In the genomic region with DNA sequence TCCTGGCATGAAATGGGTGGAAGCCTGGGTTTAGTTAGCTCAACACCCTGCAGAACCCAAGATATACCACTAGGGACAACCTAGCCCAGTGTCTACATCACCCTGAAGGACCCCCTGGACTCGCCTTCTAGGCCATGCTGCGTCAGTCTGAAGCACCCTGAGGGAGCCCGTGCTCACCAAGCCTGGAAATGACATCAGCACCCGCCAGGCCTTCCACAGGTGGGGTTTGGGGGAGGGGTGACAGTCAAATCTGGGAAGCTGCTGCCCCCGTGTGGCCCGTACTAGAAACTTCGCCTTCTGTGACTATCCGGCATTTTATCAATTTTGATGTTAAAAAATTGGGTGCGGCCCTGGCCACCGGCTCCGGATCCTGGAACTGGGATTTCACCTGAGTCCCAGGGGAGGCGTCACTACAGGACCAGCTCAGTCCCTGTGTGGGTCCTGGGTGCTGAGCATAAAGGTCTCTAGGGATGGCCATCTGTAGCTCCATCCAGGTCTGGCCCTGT, we compare ENCODE assay signal across 9 mouse cellular contexts. TPM values are rescaled to one million over a fixed set of nuclear protein-coding genes. Genes with fewer than 3 reads are reported as not detected.
A peak's percentile ranks its signal among the peaks of the same experiment; 100 is the strongest.
DNase-seq lines count a peak whose midpoint lies in the region; ATAC-seq and TF ChIP-seq lines count a peak whose summit lies in the region.
"Had no signal": no experiment of that assay in that cellular context is flagged by ENCODE, and none has a peak within 500 bp of the region (broad histone marks: within the 10 kb centered on the region; RNA-seq: fewer than 3 reads in every experiment).

No protein-coding gene starts in this region.

- peak; percentile 74 for DNase-seq in c-Kit-positive CD71-negative TER-119-negative erythroid progenitor cells, embryonic 14.5 days (ENCODE audit: low read depth)
- DNase-seq in heart, postnatal 0 days (ENCODE audit: low spot score) = peak; percentile 96
- DNase-seq in kidney, postnatal 36 days = peak; percentile 95 to 97
- peak; percentile 74 for DNase-seq in telencephalon, adult 2 months (ENCODE audit: low read depth, low spot score)

- peak overlapping the region; percentile 30; the same call in 1 of the 2 replicates for H3K9ac ChIP-seq in ES-Bruce4 (ENCODE audit: low read depth, poor library complexity, severe bottlenecking)
- H3K9ac ChIP-seq in forebrain, embryonic 13.5 days = no peak overlapping the region
- H3K9ac ChIP-seq in heart, postnatal 0 days (replicated peaks; ENCODE audit: low read depth, low read length) = no peak overlapping the region
- H3K9ac ChIP-seq in liver, embryonic 15.5 days = no peak overlapping the region
- H3K9ac ChIP-seq in neural tube, embryonic 12.5 days = no peak overlapping the region

- ATAC-seq in forebrain, embryonic 13.5 days = peak; percentile 83
- ATAC-seq in heart, postnatal 0 days (ENCODE audit: insufficient read depth, low read depth) = peak; percentile 98
- ATAC-seq in liver, embryonic 15.5 days (ENCODE audit: insufficient read depth) = peak; percentile 56
- peak; percentile 70 for ATAC-seq in neural tube, embryonic 12.5 days (ENCODE audit: low FRiP score, low read depth)

- no peaks in the 10 kb centered on the region for H3K9me3 ChIP-seq in ES-Bruce4 (replicated peaks; ENCODE audit: control insufficient read depth, insufficient read depth, low read length, poor library complexity, severe bottlenecking)
- H3K9me3 ChIP-seq in forebrain, embryonic 13.5 days (replicated peaks) = peaks cover 6% of the 10 kb centered on the region; the same call in 1 of the 2 replicates
- no peaks in the 10 kb centered on the region for H3K9me3 ChIP-seq in heart, postnatal 0 days (replicated peaks; ENCODE audit: control insufficient read depth, low read length)
- no peaks in the 10 kb centered on the region for H3K9me3 ChIP-seq in liver, embryonic 15.5 days (replicated peaks)
- no peaks in the 10 kb centered on the region for H3K9me3 ChIP-seq in neural tube, embryonic 12.5 days

- no peaks in the 10 kb centered on the region for H3K4me1 ChIP-seq in ES-Bruce4 (ENCODE audit: control insufficient read depth, insufficient read depth, low read length)
- no peaks in the 10 kb centered on the region for H3K4me1 ChIP-seq in forebrain, embryonic 13.5 days
- no peaks in the 10 kb centered on the region for H3K4me1 ChIP-seq in heart, postnatal 0 days (ENCODE audit: control insufficient read depth, insufficient read depth)
- peaks cover 38% of the 10 kb centered on the region for H3K4me1 ChIP-seq in liver, embryonic 15.5 days (replicated peaks)
- no peaks in the 10 kb centered on the region for H3K4me1 ChIP-seq in neural tube, embryonic 12.5 days

- H3K27me3 ChIP-seq in ES-Bruce4 (ENCODE audit: control insufficient read depth, insufficient read depth, low read length, poor library complexity, severe bottlenecking) = no peaks in the 10 kb centered on the region
- H3K27me3 ChIP-seq in forebrain, embryonic 13.5 days = no peaks in the 10 kb centered on the region
- H3K27me3 ChIP-seq in heart, postnatal 0 days (ENCODE audit: control insufficient read depth, insufficient read depth, low read length) = no peaks in the 10 kb centered on the region
- H3K27me3 ChIP-seq in liver, embryonic 15.5 days = no peaks in the 10 kb centered on the region
- no peaks in the 10 kb centered on the region for H3K27me3 ChIP-seq in neural tube, embryonic 12.5 days (replicated peaks)

- H3K4me3 ChIP-seq in ES-Bruce4 (ENCODE audit: low read depth, low read length) = peak overlapping the region; percentile 29
- no peak overlapping the region for H3K4me3 ChIP-seq in forebrain, embryonic 13.5 days
- no peak overlapping the region for H3K4me3 ChIP-seq in heart, postnatal 0 days (ENCODE audit: low read depth, low read length)
- H3K4me3 ChIP-seq in liver, embryonic 15.5 days (replicated peaks) = no peak overlapping the region
- H3K4me3 ChIP-seq in neural tube, embryonic 12.5 days = no peak overlapping the region

- H3K36me3 ChIP-seq in ES-Bruce4 (ENCODE audit: control insufficient read depth, insufficient read depth, low read length, poor library complexity, severe bottlenecking) = no peaks in the 10 kb centered on the region
- H3K36me3 ChIP-seq in forebrain, embryonic 13.5 days (ENCODE audit: poor library complexity, severe bottlenecking) = no peaks in the 10 kb centered on the region
- no peaks in the 10 kb centered on the region for H3K36me3 ChIP-seq in heart, postnatal 0 days (replicated peaks; ENCODE audit: control insufficient read depth, insufficient read depth, low read length)
- no peaks in the 10 kb centered on the region for H3K36me3 ChIP-seq in liver, embryonic 15.5 days (replicated peaks)
- H3K36me3 ChIP-seq in neural tube, embryonic 12.5 days = no peaks in the 10 kb centered on the region

- peak; percentile 80 for TF ChIP-seq CTCF in ES-Bruce4 (IDR thresholded peaks at IDR 0.05; ENCODE audit: low read depth, low read length)
- TF ChIP-seq CTCF in heart, postnatal 0 days (IDR thresholded peaks at IDR 0.05; ENCODE audit: low read depth) = peak; percentile 69

- no peak overlapping the region for H3K27ac ChIP-seq in ES-Bruce4 (ENCODE audit: insufficient read depth, low read length)
- H3K27ac ChIP-seq in forebrain, embryonic 13.5 days = no peak overlapping the region
- H3K27ac ChIP-seq in heart, postnatal 0 days (ENCODE audit: low read depth) = peak overlapping the region; percentile 5; the same call in 1 of the 2 replicates
- H3K27ac ChIP-seq in liver, embryonic 15.5 days (replicated peaks) = peak overlapping the region; percentile 41
- no peak overlapping the region for H3K27ac ChIP-seq in neural tube, embryonic 12.5 days
- H3K27ac ChIP-seq: macrophage had no signal

- TF ChIP-seq POLR2A in ES-Bruce4 (IDR thresholded peaks at IDR 0.05; ENCODE audit: insufficient read depth, low read length) = no peak

- no peak overlapping the region for H3K4me2 ChIP-seq in forebrain, embryonic 13.5 days
- no peak overlapping the region for H3K4me2 ChIP-seq in heart, postnatal 0 days (ENCODE audit: low read depth, low read length)
- H3K4me2 ChIP-seq in liver, embryonic 15.5 days = peak overlapping the region; percentile 29
- H3K4me2 ChIP-seq in neural tube, embryonic 12.5 days (replicated peaks) = no peak overlapping the region

- WGBS in forebrain, embryonic 13.5 days = 4% methylated on average over 12 of the region's 12 CpGs
- WGBS in heart, postnatal 0 days = 1% methylated on average over 12 of the region's 12 CpGs
- WGBS in liver, embryonic 15.5 days (ENCODE audit: insufficient replicate concordance) = 2% methylated on average over 12 of the region's 12 CpGs
- 6% methylated on average over 12 of the region's 12 CpGs for WGBS in neural tube, embryonic 12.5 days

- TF ChIP-seq EP300 in ES-Bruce4 (IDR thresholded peaks at IDR 0.05; ENCODE audit: insufficient read depth, low read depth, low read length) = 0 out of 2 replicates have a peak, but pooled peaks have one; percentile 55
- peak; percentile 75 for TF ChIP-seq EP300 in heart, postnatal 0 days (IDR thresholded peaks at IDR 0.05; ENCODE audit: low read depth)

RNA-seq across cellular contexts. Expression of a gene that starts 6.7 kb away (rescaled TPM):
- polyA plus RNA-seq in ES-Bruce4 (2011; ENCODE audit: insufficient read depth, insufficient read length, low read depth, missing spikeins) = 32.0 and 35.3 TPM in 2 replicates
- 79.0 and 84.3 TPM in 2 replicates for polyA plus RNA-seq in forebrain, embryonic 13.5 days (2015; fragmentation: Nextera tagmentation; extraction: Ambion mirVana)
- total RNA-seq in heart, postnatal 0 days (2014; rRNA removed; ENCODE audit: low replicate concordance) = 68.2 and 83.9 TPM in 2 replicates
- 50.1 and 52.4 TPM in 2 replicates for polyA plus RNA-seq in heart, postnatal 0 days (2015; fragmentation: Nextera tagmentation; extraction: Ambion mirVana)
- polyA plus RNA-seq in liver, embryonic 15.5 days (2015; fragmentation: Nextera tagmentation; extraction: Ambion mirVana) = 20.3 and 24.6 TPM in 2 replicates
- 77.6 and 78.3 TPM in 2 replicates for polyA plus RNA-seq in neural tube, embryonic 12.5 days (2016; fragmentation: Nextera tagmentation; extraction: Ambion mirVana)

RNA-seq across cellular contexts. Expression of a gene that starts 7.6 kb away (rescaled TPM):
- 148 and 152 TPM in 2 replicates for polyA plus RNA-seq in ES-Bruce4 (2011; ENCODE audit: insufficient read depth, insufficient read length, low read depth, missing spikeins)
- polyA plus RNA-seq in forebrain, embryonic 13.5 days (2015; fragmentation: Nextera tagmentation; extraction: Ambion mirVana) = 430 and 502 TPM in 2 replicates
- 851 and 870 TPM in 2 replicates for total RNA-seq in heart, postnatal 0 days (2014; rRNA removed; ENCODE audit: low replicate concordance)
- polyA plus RNA-seq in heart, postnatal 0 days (2015; fragmentation: Nextera tagmentation; extraction: Ambion mirVana) = 765 and 767 TPM in 2 replicates
- polyA plus RNA-seq in liver, embryonic 15.5 days (2015; fragmentation: Nextera tagmentation; extraction: Ambion mirVana) = 243 and 271 TPM in 2 replicates
- 547 and 569 TPM in 2 replicates for polyA plus RNA-seq in neural tube, embryonic 12.5 days (2016; fragmentation: Nextera tagmentation; extraction: Ambion mirVana)

RNA-seq across cellular contexts. Expression of a gene that starts 22.7 kb away (rescaled TPM):
- polyA plus RNA-seq in ES-Bruce4 (2011; ENCODE audit: insufficient read depth, insufficient read length, low read depth, missing spikeins) = 3.1 and 3.8 TPM in 2 replicates
- 15.1 and 17.7 TPM in 2 replicates for polyA plus RNA-seq in forebrain, embryonic 13.5 days (2015; fragmentation: Nextera tagmentation; extraction: Ambion mirVana)
- 6.8 and 10.4 TPM in 2 replicates for total RNA-seq in heart, postnatal 0 days (2014; rRNA removed; ENCODE audit: low replicate concordance)
- polyA plus RNA-seq in heart, postnatal 0 days (2015; fragmentation: Nextera tagmentation; extraction: Ambion mirVana) = 11.1 and 11.9 TPM in 2 replicates
- 2.2 and 2.6 TPM in 2 replicates for polyA plus RNA-seq in liver, embryonic 15.5 days (2015; fragmentation: Nextera tagmentation; extraction: Ambion mirVana)
- polyA plus RNA-seq in neural tube, embryonic 12.5 days (2016; fragmentation: Nextera tagmentation; extraction: Ambion mirVana) = 18.1 and 19.6 TPM in 2 replicates

RNA-seq across cellular contexts. Expression of a gene that starts 27.6 kb away (rescaled TPM):
- 11.2 and 11.6 TPM in 2 replicates for polyA plus RNA-seq in ES-Bruce4 (2011; ENCODE audit: insufficient read depth, insufficient read length, low read depth, missing spikeins)
- polyA plus RNA-seq in forebrain, embryonic 13.5 days (2015; fragmentation: Nextera tagmentation; extraction: Ambion mirVana) = 0.48 and 0.57 TPM in 2 replicates
- total RNA-seq in heart, postnatal 0 days (2014; rRNA removed; ENCODE audit: low replicate concordance) = 0.35 TPM in 1 of 2 replicates, not detected in the other
- 0.59 and 0.63 TPM in 2 replicates for polyA plus RNA-seq in heart, postnatal 0 days (2015; fragmentation: Nextera tagmentation; extraction: Ambion mirVana)
- 4.3 and 5.6 TPM in 2 replicates for polyA plus RNA-seq in liver, embryonic 15.5 days (2015; fragmentation: Nextera tagmentation; extraction: Ambion mirVana)
- 0.81 and 1.2 TPM in 2 replicates for polyA plus RNA-seq in neural tube, embryonic 12.5 days (2016; fragmentation: Nextera tagmentation; extraction: Ambion mirVana)

RNA-seq across cellular contexts. Expression of a gene that starts 49.2 kb away (rescaled TPM):
- polyA plus RNA-seq in ES-Bruce4 (2011; ENCODE audit: insufficient read depth, insufficient read length, low read depth, missing spikeins) = 15.0 and 18.5 TPM in 2 replicates
- 1.8 and 4.1 TPM in 2 replicates for polyA plus RNA-seq in forebrain, embryonic 13.5 days (2015; fragmentation: Nextera tagmentation; extraction: Ambion mirVana)
- total RNA-seq in heart, postnatal 0 days (2014; rRNA removed; ENCODE audit: low replicate concordance) = 18.6 and 41.4 TPM in 2 replicates
- polyA plus RNA-seq in heart, postnatal 0 days (2015; fragmentation: Nextera tagmentation; extraction: Ambion mirVana) = 19.3 and 23.1 TPM in 2 replicates
- polyA plus RNA-seq in liver, embryonic 15.5 days (2015; fragmentation: Nextera tagmentation; extraction: Ambion mirVana) = 3.5 TPM in 2 replicates
- polyA plus RNA-seq in neural tube, embryonic 12.5 days (2016; fragmentation: Nextera tagmentation; extraction: Ambion mirVana) = 6.4 and 7.3 TPM in 2 replicates

Comparison
In these comparisons a context has a peak if more than half of its experiments do, and no peak if none do; other contexts are left out.
1. H3K27ac ChIP-seq: peak in heart, postnatal 0 days (single experiment) and liver, embryonic 15.5 days (single experiment); none in ES-Bruce4 (single experiment), forebrain, embryonic 13.5 days (single experiment) and neural tube, embryonic 12.5 days (single experiment).
2. Peak in every context shown above with its lines, with median percentiles within 50 percentile points of each other: DNase-seq and ATAC-seq.